In genomic region chr11:54313391-54314360, GRCm38 (mm10) we compare ENCODE assay signal across 12 mouse cellular contexts. TPM values are rescaled to one million over a fixed set of nuclear protein-coding genes. Genes with fewer than 3 reads are reported as not detected.
DNase-seq lines count a peak whose midpoint lies in the region; ATAC-seq lines count a peak whose summit lies in the region.
"Had no signal": no experiment of that assay in that cellular context is flagged by ENCODE, and none has a peak within 500 bp of the region (broad histone marks: within the 10 kb centered on the region; RNA-seq: fewer than 3 reads in every experiment).

No protein-coding gene starts in this region.

- H3K4me2 ChIP-seq in heart, embryonic 11.5 days, result no peak overlapping the region
- no peak overlapping the region for H3K4me2 ChIP-seq in midbrain, embryonic 11.5 days
- H3K4me2 ChIP-seq in midbrain, embryonic 15.5 days, result no peak overlapping the region
- H3K4me2 ChIP-seq: heart, embryonic 15.5 days; intestine, embryonic 15.5 days had no signal

- H3K27me3 ChIP-seq in heart, embryonic 11.5 days (ENCODE audit: control insufficient read depth, insufficient read depth, low read length), result no peaks in the 10 kb centered on the region
- no peaks in the 10 kb centered on the region for H3K27me3 ChIP-seq in midbrain, embryonic 11.5 days (ENCODE audit: control insufficient read depth, insufficient read depth, low read length)
- H3K27me3 ChIP-seq in midbrain, embryonic 15.5 days (replicated peaks), result no peaks in the 10 kb centered on the region
- H3K27me3 ChIP-seq: CH12.LX; heart, embryonic 15.5 days; intestine, embryonic 15.5 days had no signal

- ATAC-seq in heart, embryonic 11.5 days (replicated peaks; ENCODE audit: insufficient number of reproducible peaks, low FRiP score, low TSS enrichment), result no peak
- ATAC-seq in midbrain, embryonic 11.5 days (ENCODE audit: low FRiP score), result no peak
- no peak for ATAC-seq in midbrain, embryonic 15.5 days (replicated peaks)
- ATAC-seq in common myeloid progenitor, adult 5-6 weeks (replicated peaks; ENCODE audit: low read depth, poor library complexity, severe bottlenecking), result peak; percentile 33; the same call in 1 of the 2 replicates
- ATAC-seq in megakaryocyte-erythroid progenitor cell, adult 5-6 weeks (replicated peaks; ENCODE audit: low FRiP score, low TSS enrichment, poor library complexity, severe bottlenecking), result peak; percentile 70
- ATAC-seq: intestine, embryonic 15.5 days had no signal

- no peak overlapping the region for H3K4me3 ChIP-seq in heart, embryonic 11.5 days (ENCODE audit: low read depth, low read length)
- no peak overlapping the region for H3K4me3 ChIP-seq in midbrain, embryonic 11.5 days (ENCODE audit: low read depth, low read length)
- no peak overlapping the region for H3K4me3 ChIP-seq in midbrain, embryonic 15.5 days
- H3K4me3 ChIP-seq: heart, embryonic 15.5 days; intestine, embryonic 15.5 days had no signal

- 36% methylated on average over 7 of the region's 7 CpGs for WGBS in heart, embryonic 11.5 days (ENCODE audit: insufficient replicate concordance)
- 63% methylated on average over 7 of the region's 7 CpGs for WGBS in midbrain, embryonic 11.5 days
- whole genome bisulfite sequencing in midbrain, embryonic 15.5 days, result 63% methylated on average over 7 of the region's 7 CpGs

- H3K4me1 ChIP-seq in heart, embryonic 11.5 days (ENCODE audit: control insufficient read depth, insufficient read depth, low read length), result peaks cover 23% of the 10 kb centered on the region
- peaks cover 45% of the 10 kb centered on the region for H3K4me1 ChIP-seq in midbrain, embryonic 11.5 days (ENCODE audit: control insufficient read depth, insufficient read depth, low read length)
- peaks cover 38% of the 10 kb centered on the region for H3K4me1 ChIP-seq in midbrain, embryonic 15.5 days
- H3K4me1 ChIP-seq: intestine, embryonic 15.5 days had no signal

- H3K9ac ChIP-seq in heart, embryonic 11.5 days (ENCODE audit: low read depth, low read length), result no peak overlapping the region
- H3K9ac ChIP-seq in midbrain, embryonic 11.5 days (ENCODE audit: low read length), result peak overlapping the region; percentile 18; the same call in 1 of the 2 replicates
- no peak overlapping the region for H3K9ac ChIP-seq in midbrain, embryonic 15.5 days
- H3K9ac ChIP-seq: heart, embryonic 15.5 days; intestine, embryonic 15.5 days had no signal

- no peak for DNase-seq in heart, adult 11 months
- peak; percentile 82 for DNase-seq in midbrain, embryonic 11.5 days (ENCODE audit: low spot score, missing footprints)
- no peak for DNase-seq in thymus, postnatal 36 days
- DNase-seq: lung, adult 2 months had no signal

- H3K36me3 ChIP-seq in heart, embryonic 11.5 days (ENCODE audit: control insufficient read depth, insufficient read depth, low read length), result no peaks in the 10 kb centered on the region
- H3K36me3 ChIP-seq in midbrain, embryonic 11.5 days (ENCODE audit: control insufficient read depth, insufficient read depth, low read length), result no peaks in the 10 kb centered on the region; the same call in 1 of the 2 replicates
- no peaks in the 10 kb centered on the region for H3K36me3 ChIP-seq in midbrain, embryonic 15.5 days (replicated peaks)
- H3K36me3 ChIP-seq: heart, embryonic 15.5 days; intestine, embryonic 15.5 days had no signal

- no peaks in the 10 kb centered on the region for H3K9me3 ChIP-seq in heart, embryonic 11.5 days (replicated peaks; ENCODE audit: control insufficient read depth, low read length)
- no peaks in the 10 kb centered on the region for H3K9me3 ChIP-seq in midbrain, embryonic 11.5 days (ENCODE audit: control insufficient read depth, low read length)
- H3K9me3 ChIP-seq in midbrain, embryonic 15.5 days, result no peaks in the 10 kb centered on the region
- H3K9me3 ChIP-seq: heart, embryonic 15.5 days; intestine, embryonic 15.5 days had no signal

- H3K27ac ChIP-seq in heart, embryonic 11.5 days (ENCODE audit: low read depth, low read length), result peak overlapping the region; percentile 31
- H3K27ac ChIP-seq in midbrain, embryonic 11.5 days (ENCODE audit: low read depth, low read length), result no peak overlapping the region
- H3K27ac ChIP-seq in midbrain, embryonic 15.5 days, result no peak overlapping the region
- H3K27ac ChIP-seq: heart, embryonic 15.5 days; intestine, embryonic 15.5 days had no signal

RNA-seq across cellular contexts. Expression of gene Acsl6, which starts 10.1 kb away (rescaled TPM):
- 1.3 and 1.5 TPM in 2 replicates for polyA plus RNA-seq in heart, embryonic 11.5 days (2014; fragmentation: Nextera tagmentation; extraction: Ambion mirVana)
- polyA plus RNA-seq in midbrain, embryonic 11.5 days (2014; fragmentation: Nextera tagmentation; extraction: Ambion mirVana), result 20.4 and 22.4 TPM in 2 replicates
- polyA plus RNA-seq in midbrain, embryonic 15.5 days (2015; fragmentation: Nextera tagmentation; extraction: Ambion mirVana), result 42.7 and 44.0 TPM in 2 replicates
- 10.1 and 13.4 TPM in 2 replicates for total RNA-seq in common myeloid progenitor, adult 5-6 weeks (2017)
- 11.9 and 22.5 TPM in 2 replicates for total RNA-seq in megakaryocyte-erythroid progenitor cell, adult 5-6 weeks (2014; fragmentation: Nextera tagmentation)
- 20.0 and 23.1 TPM in 2 replicates for total RNA-seq in megakaryocyte-erythroid progenitor cell, adult 5-6 weeks (2017)

RNA-seq across cellular contexts. Expression of gene Il3, which starts 46.6 kb away (rescaled TPM):
- polyA plus RNA-seq in heart, embryonic 11.5 days (2014; fragmentation: Nextera tagmentation; extraction: Ambion mirVana), result not detected in 2 replicates
- not detected in 2 replicates for polyA plus RNA-seq in midbrain, embryonic 11.5 days (2014; fragmentation: Nextera tagmentation; extraction: Ambion mirVana)
- not detected in 2 replicates for polyA plus RNA-seq in midbrain, embryonic 15.5 days (2015; fragmentation: Nextera tagmentation; extraction: Ambion mirVana)
- not detected in 2 replicates for total RNA-seq in common myeloid progenitor, adult 5-6 weeks (2017)
- total RNA-seq in megakaryocyte-erythroid progenitor cell, adult 5-6 weeks (2014; fragmentation: Nextera tagmentation), result not detected in 2 replicates
- not detected in 2 replicates for total RNA-seq in megakaryocyte-erythroid progenitor cell, adult 5-6 weeks (2017)
- total RNA-seq: left cerebral cortex, postnatal 10 days had no signal
- polyA plus RNA-seq: heart, embryonic 15.5 days; intestine, embryonic 15.5 days; lung, adult 2 months had no signal

RNA-seq across cellular contexts. Expression of gene Meikin, which starts 56.8 kb away (rescaled TPM):
- polyA plus RNA-seq in heart, embryonic 11.5 days (2014; fragmentation: Nextera tagmentation; extraction: Ambion mirVana), result not detected in 2 replicates
- polyA plus RNA-seq in midbrain, embryonic 11.5 days (2014; fragmentation: Nextera tagmentation; extraction: Ambion mirVana), result not detected in 2 replicates
- polyA plus RNA-seq in midbrain, embryonic 15.5 days (2015; fragmentation: Nextera tagmentation; extraction: Ambion mirVana), result not detected in 2 replicates
- not detected in 2 replicates for total RNA-seq in common myeloid progenitor, adult 5-6 weeks (2017)
- total RNA-seq in megakaryocyte-erythroid progenitor cell, adult 5-6 weeks (2014; fragmentation: Nextera tagmentation), result not detected in 2 replicates
- not detected in 2 replicates for total RNA-seq in megakaryocyte-erythroid progenitor cell, adult 5-6 weeks (2017)
- total RNA-seq: CH12.LX; left cerebral cortex, postnatal 10 days had no signal
- polyA plus RNA-seq: heart, embryonic 15.5 days; intestine, embryonic 15.5 days; lung, adult 2 months had no signal

Comparison
In these comparisons a context has a peak if more than half of its experiments do, and no peak if none do; other contexts are left out.
1. ATAC-seq: peak in common myeloid progenitor, adult 5-6 weeks (single experiment) and megakaryocyte-erythroid progenitor cell, adult 5-6 weeks (single experiment); none in heart, embryonic 11.5 days (single experiment), midbrain, embryonic 11.5 days (single experiment) and midbrain, embryonic 15.5 days (single experiment).